Mouse (Mus musculus) heart, embryonic 10.5 days (tissue): ENCODE measurements around the gene Notch2. TPM values are rescaled to one million over a fixed set of nuclear protein-coding genes. Genes with fewer than 3 reads are reported as not detected.

Experiments used
- DNase-seq: peaks from one replicate; pipeline ENCODE4 v3.0.0-alpha.2; 2017; ENCODE audit warnings: low spot score
- H3K27ac ChIP-seq: fragments of 300-500 bp; sonication (generic); 2 replicates; pipeline ENCODE4 v1.5.1; 2016; ENCODE audit warnings: mild to moderate bottlenecking
- H3K27me3 ChIP-seq: fragments of 300-500 bp; sonication (generic); 2 replicates; pipeline ENCODE4 v1.6.1; 2016; ENCODE audit warnings: mild to moderate bottlenecking; ENCODE audit not compliant: poor library complexity, insufficient read depth, severe bottlenecking
- H3K36me3 ChIP-seq: fragments of 300-500 bp; sonication (generic); 2 replicates; pipeline ENCODE4 v1.6.1; 2016; ENCODE audit warnings: mild to moderate bottlenecking, moderate library complexity
- H3K4me1 ChIP-seq: fragments of 300-500 bp; sonication (generic); 2 replicates; pipeline ENCODE4 v1.6.1; 2016; ENCODE audit warnings: mild to moderate bottlenecking
- H3K4me3 ChIP-seq: fragments of 300-500 bp; sonication (generic); 2 replicates; pipeline ENCODE4 v1.5.1; 2016; ENCODE audit warnings: mild to moderate bottlenecking, moderate library complexity
- H3K9me3 ChIP-seq: fragments of 300-500 bp; sonication (generic); 2 replicates; pipeline ENCODE4 v1.6.1; 2016; ENCODE audit warnings: mild to moderate bottlenecking, moderate library complexity
- WGBS: fragments of 180-500 bp; shearing (Covaris S2); methylation state at CpG from one replicate; pipeline ENCODE4 v1.1.7; 2016; 5-methylcytosine and 5-hydroxymethylcytosine counted together
- polyA plus RNA-seq: library from polyadenylated mRNA; unstranded; fragments of >200 nt; fragmentation: Nextera tagmentation; extraction: Ambion mirVana; gene quantifications from 2 replicates; pipeline ENCODE4 v1.2.1, GENCODE M21; 2016

The Notch2 gene
- polyA plus RNA-seq, 1 experiment from 2014 or later = 16.8 TPM

DNA sequence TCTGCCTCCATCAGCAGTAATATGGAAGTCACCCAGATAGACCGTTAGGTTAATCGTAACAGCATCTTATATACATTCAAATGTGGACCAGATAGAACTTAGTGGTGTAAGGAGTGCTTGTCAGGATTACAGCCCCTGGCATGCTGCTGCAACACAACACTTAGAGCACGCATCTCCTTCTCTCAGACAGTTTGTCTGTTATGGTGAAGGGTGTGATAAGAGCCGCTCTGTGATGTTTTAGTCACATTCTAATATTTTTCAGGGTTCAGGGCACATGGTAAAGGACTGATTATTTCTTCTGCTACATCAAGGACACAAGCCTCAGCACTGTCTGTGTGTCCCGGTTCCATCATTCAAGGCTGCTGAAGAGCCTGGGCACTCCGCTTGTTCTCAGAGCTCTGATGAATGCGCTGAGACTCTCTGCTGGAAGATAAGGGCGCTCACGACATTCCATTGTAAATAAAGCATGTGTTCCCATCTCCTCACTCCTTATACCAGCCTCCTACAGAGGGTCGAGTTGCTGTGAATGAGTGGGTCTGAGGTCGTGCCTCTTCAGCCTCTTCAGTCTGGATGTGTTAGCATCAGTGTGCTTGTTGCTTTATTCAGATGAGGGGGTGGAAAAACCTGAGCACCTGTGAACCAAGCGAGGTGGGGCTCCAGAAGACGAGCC is 48.5 kb downstream of the Notch2 start:
- 28% methylated on average over 13 of the region's 13 CpGs for WGBS
- Histone ChIP-seq H3K27ac (peak overlapping the region; percentile 77), H3K36me3 (peaks cover 7% of the 10 kb centered on the region; the same call in 1 of the 2 replicates), H3K4me3 (no peak overlapping the region), H3K4me1 (peaks cover 45% of the 10 kb centered on the region), H3K27me3 (no peaks in the 10 kb centered on the region), H3K9me3 (no peaks in the 10 kb centered on the region)
- DNase-seq = no peak

DNA sequence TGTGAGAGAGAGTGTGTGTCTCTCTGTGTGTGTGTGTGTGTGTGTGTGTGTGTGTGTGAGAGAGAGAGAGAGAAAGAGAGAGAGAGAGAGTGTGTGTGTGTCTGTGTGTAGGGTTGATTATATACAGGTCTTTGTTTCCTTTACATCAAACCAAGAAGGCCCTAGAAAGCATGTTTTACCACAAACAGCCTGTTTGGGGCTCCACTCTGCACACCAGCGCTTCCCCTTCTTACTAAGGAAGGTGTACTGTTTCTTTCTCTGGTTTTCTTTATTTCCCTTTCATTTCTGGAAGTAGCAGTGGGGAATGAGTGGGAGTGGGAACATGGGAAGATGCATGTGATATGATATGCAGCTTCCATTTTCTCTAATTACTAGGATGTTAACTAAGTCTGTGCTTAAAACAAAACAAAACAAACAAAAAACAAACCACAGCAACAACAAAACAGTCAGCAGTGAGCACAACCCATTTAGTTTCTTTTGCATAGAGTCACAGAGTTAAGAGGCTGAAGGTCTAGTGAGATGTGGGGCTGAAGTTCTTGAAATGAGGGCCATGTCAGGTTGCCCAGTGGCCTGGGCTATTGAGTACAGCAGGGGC is 49.4 kb downstream of the Notch2 start:
- no peak for DNase-seq
- 82% methylated on average over 1 of the region's 1 CpGs for WGBS
- H3K9me3 ChIP-seq = no peaks in the 10 kb centered on the region
- peaks cover 45% of the 10 kb centered on the region for H3K4me1 ChIP-seq
- H3K4me3 ChIP-seq = no peak overlapping the region
- peak overlapping the region; percentile 77 for H3K27ac ChIP-seq
- H3K27me3 ChIP-seq = no peaks in the 10 kb centered on the region
- peaks cover 7% of the 10 kb centered on the region; the same call in 1 of the 2 replicates for H3K36me3 ChIP-seq

DNA sequence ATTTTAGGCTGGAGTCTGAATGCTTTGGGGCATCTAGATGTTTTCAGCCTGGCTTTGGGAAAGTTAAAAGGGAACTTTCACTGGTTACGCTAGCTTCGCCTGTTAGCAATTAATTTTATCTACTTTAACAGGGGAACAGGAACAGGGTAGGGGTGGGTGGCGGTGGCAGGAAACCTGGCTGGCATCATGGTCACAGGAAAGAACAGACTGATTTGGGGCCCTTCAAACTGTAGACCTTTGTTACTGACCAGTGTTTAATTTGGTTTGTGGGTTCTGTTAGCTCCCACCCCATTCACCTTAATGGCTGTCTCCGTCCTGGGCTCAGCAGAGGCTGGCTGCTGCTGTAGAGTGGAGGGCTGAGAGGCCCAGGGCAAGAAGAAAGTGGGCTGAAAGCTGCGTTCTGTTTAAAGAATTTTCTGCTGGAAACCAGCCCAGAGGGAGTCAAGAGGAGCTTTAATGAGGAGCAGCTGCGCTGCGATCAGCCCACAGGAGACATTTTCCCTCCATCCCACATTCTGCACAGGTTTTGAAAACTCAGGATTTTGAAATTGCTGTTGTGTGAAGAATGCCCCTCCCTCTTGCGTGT is 50.0 kb downstream of the Notch2 start:
- Histone ChIP-seq H3K27me3 (no peaks in the 10 kb centered on the region), H3K9me3 (no peaks in the 10 kb centered on the region), H3K36me3 (peaks cover 10% of the 10 kb centered on the region; the same call in 1 of the 2 replicates), H3K4me1 (peaks cover 51% of the 10 kb centered on the region), H3K27ac (peak overlapping the region; percentile 77), H3K4me3 (no peak overlapping the region)
- DNase-seq = no peak
- 33% methylated on average over 8 of the region's 8 CpGs for WGBS

DNA sequence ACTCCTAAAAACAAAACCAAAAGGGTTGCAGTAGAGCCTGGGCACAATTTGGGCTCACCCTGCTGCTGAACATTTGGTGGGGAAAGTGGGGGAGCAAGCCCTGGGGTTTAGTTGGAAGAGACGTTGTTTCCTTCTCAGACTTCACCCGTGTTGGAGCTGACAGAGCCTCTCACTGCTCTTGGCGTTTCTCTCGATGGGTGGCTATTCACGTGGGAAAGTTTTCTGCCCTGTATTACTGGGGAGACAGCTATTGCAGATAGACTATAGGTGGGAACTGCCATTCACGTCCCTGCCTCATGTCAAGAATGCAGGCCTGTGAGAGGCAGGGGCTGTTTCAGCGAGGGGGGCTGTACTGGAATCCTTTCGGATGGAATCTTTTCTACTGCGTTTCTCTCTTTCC is 50.5 kb downstream of the Notch2 start:
- Histone ChIP-seq H3K4me3 (no peak overlapping the region), H3K4me1 (peaks cover 51% of the 10 kb centered on the region), H3K36me3 (peaks cover 8% of the 10 kb centered on the region; the same call in 1 of the 2 replicates), H3K27me3 (no peaks in the 10 kb centered on the region), H3K9me3 (no peaks in the 10 kb centered on the region), H3K27ac (peak overlapping the region; percentile 77)
- WGBS = 33% methylated on average over 9 of the region's 9 CpGs
- no peak for DNase-seq

DNA sequence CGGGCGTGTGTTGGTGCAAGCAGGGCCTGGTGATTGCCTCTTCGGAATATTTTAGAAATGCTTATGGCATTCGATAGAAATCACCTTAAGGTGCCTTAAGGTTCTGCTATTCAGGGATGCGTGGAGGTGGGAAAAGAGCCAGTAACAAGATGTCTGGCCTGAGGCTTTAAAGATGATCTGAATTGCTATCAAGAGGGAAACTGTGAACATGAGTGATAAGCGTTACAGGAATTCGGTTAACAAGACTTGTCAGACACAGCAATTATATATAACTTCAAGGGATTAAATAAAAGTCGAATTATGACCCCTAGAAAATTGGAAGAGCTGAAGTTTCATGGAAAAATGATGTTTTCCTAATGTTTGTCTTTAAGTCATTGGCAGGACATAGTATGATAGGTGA is 51.7 kb downstream of the Notch2 start:
- 0 out of 2 replicates have a peak overlapping the region, but pooled peaks have one; percentile 32 for H3K27ac ChIP-seq
- WGBS = 76% methylated on average over 8 of the region's 8 CpGs
- H3K27me3 ChIP-seq = no peaks in the 10 kb centered on the region
- H3K9me3 ChIP-seq = no peaks in the 10 kb centered on the region
- no peak for DNase-seq
- H3K4me1 ChIP-seq = peaks cover 58% of the 10 kb centered on the region
- H3K4me3 ChIP-seq = no peak overlapping the region
- peaks cover 8% of the 10 kb centered on the region; the same call in 1 of the 2 replicates for H3K36me3 ChIP-seq

DNA sequence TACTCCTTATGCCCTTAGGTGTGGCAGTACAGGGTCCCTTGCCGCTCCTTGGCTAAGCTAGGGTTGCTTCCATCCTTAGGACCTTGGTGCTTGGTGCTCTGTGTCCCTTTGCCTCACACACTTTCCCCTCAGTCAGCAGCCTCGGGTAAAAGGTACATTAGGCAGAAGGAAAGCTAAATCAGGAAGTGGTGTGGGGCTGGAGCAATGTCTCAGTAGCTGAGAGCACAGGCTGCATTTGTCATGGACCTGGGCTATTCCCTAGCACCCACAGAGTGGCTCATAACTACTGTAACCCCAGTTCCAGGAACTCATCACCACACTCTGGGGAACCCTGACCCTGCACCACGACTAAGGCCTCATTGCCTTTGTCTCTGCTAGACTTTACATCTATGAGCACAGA is 53.1 kb downstream of the Notch2 start:
- H3K4me3 ChIP-seq = no peak overlapping the region
- whole genome bisulfite sequencing = 75% methylated on average over 3 of the region's 3 CpGs
- no peaks in the 10 kb centered on the region for H3K9me3 ChIP-seq
- peaks cover 51% of the 10 kb centered on the region for H3K4me1 ChIP-seq
- 0 out of 2 replicates have a peak overlapping the region, but pooled peaks have one; percentile 6 for H3K27ac ChIP-seq
- DNase-seq = no peak
- H3K27me3 ChIP-seq = no peaks in the 10 kb centered on the region
- peaks cover 12% of the 10 kb centered on the region; the same call in 1 of the 2 replicates for H3K36me3 ChIP-seq

DNA sequence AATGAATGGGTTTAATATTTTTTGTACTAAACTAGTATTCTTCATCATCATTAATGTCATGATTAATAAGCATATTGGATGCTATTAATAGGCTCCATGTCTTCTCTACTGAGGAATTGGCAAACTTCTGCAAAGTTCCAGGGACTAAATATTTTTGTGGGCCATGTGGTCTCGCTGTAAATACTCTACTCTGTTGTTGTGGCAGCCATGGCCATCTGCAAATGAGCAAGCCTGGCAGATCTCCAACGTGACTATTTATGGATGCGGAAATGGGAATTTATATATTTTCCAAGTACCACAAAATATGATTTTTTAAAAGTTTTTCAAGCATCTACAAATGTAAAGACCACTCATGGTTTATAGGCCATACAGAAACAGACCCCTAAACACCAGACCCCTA is 54.1 kb downstream of the Notch2 start:
- peaks cover 41% of the 10 kb centered on the region for H3K4me1 ChIP-seq
- no peaks in the 10 kb centered on the region for H3K9me3 ChIP-seq
- no peak overlapping the region for H3K4me3 ChIP-seq
- H3K36me3 ChIP-seq = peaks cover 19% of the 10 kb centered on the region
- H3K27me3 ChIP-seq = no peaks in the 10 kb centered on the region
- no peak overlapping the region for H3K27ac ChIP-seq
- 88% methylated on average over 3 of the region's 3 CpGs for WGBS
- no peak for DNase-seq

DNA sequence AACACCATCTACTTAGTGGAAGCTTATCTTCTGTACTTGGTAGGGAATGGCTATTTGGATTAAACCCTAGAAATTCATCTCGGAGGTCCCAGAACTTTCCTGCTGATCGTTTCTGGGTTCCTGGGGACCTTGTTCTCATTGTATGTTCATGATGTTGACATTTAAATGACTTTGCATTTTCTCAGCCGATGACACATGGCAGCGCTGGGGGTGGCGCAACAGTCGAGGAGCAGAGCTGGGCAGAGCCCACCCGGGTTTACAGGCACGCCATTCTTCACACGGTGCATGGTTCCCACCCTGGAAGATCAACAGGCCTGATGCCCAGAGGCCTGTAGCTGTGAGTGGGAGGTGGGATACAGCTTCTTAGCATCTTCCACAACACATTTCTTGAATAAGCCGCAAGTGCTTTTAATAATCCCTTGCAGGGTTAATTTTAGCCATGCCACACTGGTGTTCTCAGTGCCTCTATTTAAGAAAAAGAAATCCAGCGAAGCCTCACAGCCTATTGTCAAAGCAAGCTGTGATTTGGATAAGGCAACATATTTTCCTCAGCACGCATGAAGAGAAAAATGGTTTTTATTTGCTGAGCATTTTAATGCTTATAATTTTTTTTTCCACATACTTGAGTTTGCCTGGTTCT is 54.6 kb downstream of the Notch2 start:
- Histone ChIP-seq H3K9me3 (no peaks in the 10 kb centered on the region), H3K4me1 (peaks cover 40% of the 10 kb centered on the region), H3K27ac (no peak overlapping the region), H3K4me3 (no peak overlapping the region), H3K36me3 (peaks cover 24% of the 10 kb centered on the region), H3K27me3 (no peaks in the 10 kb centered on the region)
- DNase-seq = no peak
- WGBS = 86% methylated on average over 12 of the region's 12 CpGs

DNA sequence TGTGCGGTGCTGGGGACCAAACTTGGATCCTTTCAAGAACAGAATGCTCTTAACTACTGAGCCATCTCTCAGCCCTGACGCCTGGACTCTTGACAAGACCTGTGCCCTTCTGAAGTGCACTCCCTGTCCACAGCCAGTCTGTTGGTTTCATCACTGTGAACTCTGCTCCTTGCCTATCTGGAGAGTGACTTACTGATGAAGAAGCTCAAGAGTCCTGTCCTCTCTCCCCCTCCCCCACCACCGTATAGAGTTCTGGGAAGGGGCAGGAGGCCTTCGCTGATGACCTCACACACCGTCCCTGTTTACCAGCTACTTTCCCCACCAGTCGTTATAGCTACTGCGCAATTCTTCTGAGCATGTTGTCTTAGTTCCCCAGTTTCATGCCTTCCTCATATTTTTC is 55.8 kb downstream of the Notch2 start:
- no peak for DNase-seq
- no peaks in the 10 kb centered on the region for H3K27me3 ChIP-seq
- peaks cover 36% of the 10 kb centered on the region for H3K36me3 ChIP-seq
- H3K4me1 ChIP-seq = peaks cover 28% of the 10 kb centered on the region
- H3K4me3 ChIP-seq = no peak overlapping the region
- H3K27ac ChIP-seq = peak overlapping the region; percentile 36; the same call in 1 of the 2 replicates
- no peaks in the 10 kb centered on the region for H3K9me3 ChIP-seq
- WGBS = 56% methylated on average over 7 of the region's 7 CpGs

DNA sequence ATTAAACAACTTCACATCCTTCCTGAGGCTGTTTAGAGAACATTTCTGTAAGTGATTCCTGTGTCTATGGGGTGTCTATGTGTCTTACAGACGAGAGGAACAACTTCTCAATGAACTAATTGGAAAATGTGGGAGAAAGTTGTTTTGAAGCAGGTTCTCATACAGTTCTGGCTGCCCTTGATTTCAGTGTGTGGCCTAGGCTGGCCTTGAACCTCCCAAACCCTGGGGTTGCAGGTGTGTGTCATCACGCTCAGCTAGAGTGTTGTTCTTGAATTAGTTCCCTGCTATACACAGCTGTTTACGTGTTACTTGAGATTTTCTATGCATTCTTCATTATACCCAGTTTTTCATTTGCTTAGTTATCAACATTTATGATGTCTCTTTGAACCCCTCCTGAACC is 56.5 kb downstream of the Notch2 start:
- Histone ChIP-seq H3K36me3 (peaks cover 37% of the 10 kb centered on the region), H3K4me3 (no peak overlapping the region), H3K27ac (no peak overlapping the region), H3K9me3 (no peaks in the 10 kb centered on the region), H3K4me1 (peaks cover 23% of the 10 kb centered on the region), H3K27me3 (no peaks in the 10 kb centered on the region)
- no peak for DNase-seq
- WGBS = 88% methylated on average over 3 of the region's 3 CpGs

DNA sequence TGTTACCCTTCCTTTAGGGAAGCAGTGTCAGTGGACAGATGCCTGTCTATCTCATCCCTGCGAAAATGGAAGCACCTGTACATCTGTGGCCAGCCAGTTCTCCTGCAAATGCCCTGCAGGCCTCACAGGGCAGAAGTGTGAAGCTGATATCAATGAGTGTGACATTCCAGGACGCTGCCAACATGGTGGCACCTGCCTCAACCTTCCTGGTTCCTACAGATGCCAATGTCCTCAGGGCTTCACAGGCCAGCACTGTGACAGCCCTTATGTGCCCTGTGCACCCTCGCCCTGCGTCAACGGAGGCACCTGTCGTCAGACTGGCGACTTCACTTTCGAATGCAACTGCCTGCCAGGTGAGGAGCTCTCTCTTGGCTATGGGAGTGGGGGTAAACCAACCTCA is 59.2 kb downstream of the Notch2 start:
- H3K36me3 ChIP-seq = peaks cover 41% of the 10 kb centered on the region
- H3K27ac ChIP-seq = no peak overlapping the region
- H3K27me3 ChIP-seq = no peaks in the 10 kb centered on the region
- no peak overlapping the region for H3K4me3 ChIP-seq
- H3K9me3 ChIP-seq = no peaks in the 10 kb centered on the region
- peaks cover 20% of the 10 kb centered on the region for H3K4me1 ChIP-seq
- WGBS = 89% methylated on average over 8 of the region's 8 CpGs
- DNase-seq = no peak

DNA sequence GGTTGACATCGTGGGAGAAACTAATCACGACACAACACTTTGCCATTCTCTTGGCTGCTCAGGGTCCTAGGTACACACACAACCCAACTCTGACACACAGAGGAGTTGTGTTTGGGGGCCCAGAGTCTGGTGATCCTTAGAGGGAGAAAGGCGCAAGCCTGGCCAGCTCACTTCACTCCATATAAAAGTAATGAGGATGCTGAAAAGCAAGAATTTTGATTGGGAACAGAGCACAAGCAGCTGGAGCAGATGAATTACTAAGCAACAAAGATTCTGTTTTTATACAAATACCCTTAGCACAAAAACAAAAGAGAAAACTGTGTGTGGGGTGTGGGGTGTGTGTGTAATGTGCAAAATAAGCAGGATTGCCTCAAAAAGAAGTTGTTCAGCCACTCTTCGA is 60.2 kb downstream of the Notch2 start:
- H3K36me3 ChIP-seq = peaks cover 45% of the 10 kb centered on the region
- no peak overlapping the region for H3K4me3 ChIP-seq
- H3K9me3 ChIP-seq = no peaks in the 10 kb centered on the region
- H3K27ac ChIP-seq = no peak overlapping the region
- no peaks in the 10 kb centered on the region for H3K27me3 ChIP-seq
- H3K4me1 ChIP-seq = peaks cover 15% of the 10 kb centered on the region
- DNase-seq = no peak
- WGBS = 90% methylated on average over 4 of the region's 4 CpGs
